Mouse (Mus musculus): ENCODE measurements at regions not wholly inside any gene's neighbourhood (a gene's known extent, or its start where the extent isn't known, plus 50 kb on each side); places are given as distances from the start of the nearest gene placed in this dataset.

- no peak for TF ChIP-seq POLR2A (IDR thresholded peaks at IDR 0.05; ENCODE audit: extremely low read depth, insufficient read depth, low read length)
- no peak for TF ChIP-seq CTCF (IDR thresholded peaks at IDR 0.05; ENCODE audit: extremely low read depth, insufficient read depth, low read length)
Observed at GRCm38 (mm10) chr10:72981359-72981758, 117.8 kb upstream of the Pcdh15 start.

Measured in cortical plate, adult 2 months (tissue).